Mouse (Mus musculus): ENCODE measurements around the gene Ms4a13.
A peak's percentile ranks its signal among the peaks of the same experiment; 100 is the strongest.
"Not testable (repeated sequence)": the region's sequence is repeated elsewhere in the genome, so short reads cannot be mapped to it uniquely, and the experiment has no call there.

The Ms4a13 gene

GRCm38 (mm10) chr19:11196546-11196945, at the start of gene Ms4a13:
Ms4a13 (minus strand) TSS chr19:11196737.
- DNase-seq (ENCODE audit: low read depth): no peak

- DNase-seq (ENCODE audit: low read depth): peak; percentile 17
Observed at GRCm38 (mm10) chr19:11244230-11244629, 47.7 kb upstream of the Ms4a13 start.

- DNase-seq (ENCODE audit: low read depth): no peak
Observed at GRCm38 (mm10) chr19:11242560-11242959, 46.0 kb upstream of the Ms4a13 start.

- no peak for DNase-seq (ENCODE audit: low read depth)
Observed at GRCm38 (mm10) chr19:11235820-11236219, 39.3 kb upstream of the Ms4a13 start.

GRCm38 (mm10) chr19:11234921-11235735, 38.6 kb upstream of the Ms4a13 start:
- no peak for DNase-seq (ENCODE audit: low read depth)

- no peak for DNase-seq (ENCODE audit: low read depth)
Observed at GRCm38 (mm10) chr19:11234244-11234643, 37.7 kb upstream of the Ms4a13 start.

GRCm38 (mm10) chr19:11232348-11232747, 35.8 kb upstream of the Ms4a13 start, which contains the start of gene Ms4a12:
Ms4a12 (minus strand) TSS chr19:11232448.
- no peak for DNase-seq (ENCODE audit: low read depth)

- no peak for DNase-seq (ENCODE audit: low read depth)
Observed at GRCm38 (mm10) chr19:11192552-11192951, 4.0 kb downstream of the Ms4a13 start.

GRCm38 (mm10) chr19:11184121-11184520, 12.4 kb downstream of the Ms4a13 start:
- DNase-seq (ENCODE audit: low read depth): peak; percentile 24

- DNase-seq (ENCODE audit: low read depth): no peak
Observed at GRCm38 (mm10) chr19:11177464-11177863, 19.1 kb downstream of the Ms4a13 start.

- DNase-seq (ENCODE audit: low read depth): peak; percentile 9
Observed at GRCm38 (mm10) chr19:11165172-11165571, 31.4 kb downstream of the Ms4a13 start, which contains the start of gene 1700025F22Rik. 1700025F22Rik (minus strand) TSS chr19:11165320.

GRCm38 (mm10) chr19:11157890-11158289, 38.6 kb downstream of the Ms4a13 start:
- DNase-seq (ENCODE audit: low read depth): not testable (repeated sequence)

GRCm38 (mm10) chr19:11135336-11135735, 61.2 kb downstream of the Ms4a13 start:
- no peak for DNase-seq (ENCODE audit: low read depth)

GRCm38 (mm10) chr19:11134852-11135251, 61.7 kb downstream of the Ms4a13 start:
- no peak for DNase-seq (ENCODE audit: low read depth)

- not testable (repeated sequence) for DNase-seq (ENCODE audit: low read depth)
Observed at GRCm38 (mm10) chr19:11130776-11131175, 65.8 kb downstream of the Ms4a13 start, which contains the start of gene 1700017D01Rik. 1700017D01Rik (minus strand) TSS chr19:11130876.

GRCm38 (mm10) chr19:11129702-11130101, 66.8 kb downstream of the Ms4a13 start:
- DNase-seq (ENCODE audit: low read depth): no peak

GRCm38 (mm10) chr19:11121016-11121420, 75.5 kb downstream of the Ms4a13 start:
- not testable (repeated sequence) for DNase-seq (ENCODE audit: low read depth)

Data from c-Kit-positive CD71-negative TER-119-negative erythroid progenitor cells, embryonic 14.5 days (primary cell).